Mouse (Mus musculus) heart, embryonic 16.5 days (tissue): ENCODE data around the gene Bbip1. TPM values are rescaled to one million over a fixed set of nuclear protein-coding genes. Genes with fewer than 3 reads are reported as not detected.

Experiments used
- ATAC-seq: fragments of 200-750 bp; cut with Nextera tagmentation; replicated peaks from 2 replicates; pipeline ENCODE4 v1.8.0; 2017; ENCODE audit warnings: moderate number of reproducible peaks; ENCODE audit not compliant: insufficient read depth, low FRiP score; ENCODE audit errors: extremely low read depth
- H3K27ac ChIP-seq: fragments of 300-500 bp; sonication (generic); 2 replicates; pipeline ENCODE4 v1.5.1; 2014; ENCODE audit warnings: mild to moderate bottlenecking, low read length, control low read depth, moderate library complexity
- H3K27me3 ChIP-seq: fragments of 300-500 bp; sonication (generic); 2 replicates; pipeline ENCODE4 v1.6.1; 2014; ENCODE audit warnings: low read length, mixed read lengths; ENCODE audit not compliant: control insufficient read depth, insufficient read depth
- H3K36me3 ChIP-seq: fragments of 300-500 bp; sonication (generic); 2 replicates; pipeline ENCODE4 v1.6.1; 2014; ENCODE audit not compliant: control insufficient read depth, insufficient read depth
- H3K4me1 ChIP-seq: fragments of 300-500 bp; sonication (generic); 2 replicates; pipeline ENCODE4 v1.6.1; 2014; ENCODE audit warnings: low read length, mixed read lengths; ENCODE audit not compliant: control insufficient read depth, insufficient read depth
- H3K4me2 ChIP-seq: fragments of 300-500 bp; sonication (generic); 2 replicates; pipeline ENCODE4 v1.6.1; 2014; ENCODE audit warnings: low read depth, mild to moderate bottlenecking, control low read depth, low read length
- H3K4me3 ChIP-seq: fragments of 300-500 bp; sonication (generic); 2 replicates; pipeline ENCODE4 v1.5.1; 2014; ENCODE audit warnings: mild to moderate bottlenecking, control low read depth, low read length
- H3K9ac ChIP-seq: fragments of 300-500 bp; sonication (generic); 2 replicates; pipeline ENCODE4 v1.6.1; 2014; ENCODE audit warnings: low read length, control low read depth
- H3K9me3 ChIP-seq: fragments of 300-500 bp; sonication (generic); replicated peaks from 2 replicates; pipeline ENCODE4 v1.6.1; 2016; ENCODE audit warnings: low read length; ENCODE audit not compliant: control insufficient read depth
- WGBS: fragments of 180-500 bp; shearing (Covaris S2); extraction: QIAGEN DNeasy Blood & Tissue Kit; methylation state at CpG from one replicate; pipeline ENCODE4 v1.1.7; 2014; 5-methylcytosine and 5-hydroxymethylcytosine counted together
- polyA plus RNA-seq: library from polyadenylated mRNA; unstranded; fragments of >200 nt; fragmentation: Nextera tagmentation; extraction: Ambion mirVana; gene quantifications from 2 replicates; pipeline ENCODE4 v1.2.1, GENCODE M21; 2015

Gene Bbip1
- polyA plus RNA-seq, 1 experiment from 2014 or later, result 73.1 TPM

GRCm38 (mm10) chr19:53906033-53906702, 38.3 kb downstream of the Bbip1 start:
- peaks cover 23% of the 10 kb centered on the region for H3K4me1 ChIP-seq
- no peak overlapping the region for H3K4me2 ChIP-seq
- WGBS, result 53% methylated on average over 6 of the region's 6 CpGs

GRCm38 (mm10) chr19:53904833-53905480, 39.5 kb downstream of the Bbip1 start:
- Histone ChIP-seq H3K4me2 (peak overlapping the region; percentile 83), H3K36me3 (peaks cover 8% of the 10 kb centered on the region), H3K27me3 (no peaks in the 10 kb centered on the region), H3K9ac (peak overlapping the region; percentile 93), H3K4me3 (peak overlapping the region; percentile 98; the same call in 1 of the 2 replicates), H3K4me1 (peaks cover 23% of the 10 kb centered on the region), H3K9me3 (no peaks in the 10 kb centered on the region), H3K27ac (no peak overlapping the region; the same call in 1 of the 2 replicates)
- 56% methylated on average over 7 of the region's 7 CpGs for WGBS
- no peak for ATAC-seq

More at GRCm38 (mm10) chr19:53906033-53906702, 38.3 kb downstream of the Bbip1 start:
- H3K27me3 ChIP-seq, result no peaks in the 10 kb centered on the region
- 0 out of 2 replicates have a peak overlapping the region, but pooled peaks have one; percentile 15 for H3K4me3 ChIP-seq
- ATAC-seq, result no peak
- no peak overlapping the region for H3K27ac ChIP-seq
- peaks cover 11% of the 10 kb centered on the region for H3K36me3 ChIP-seq
- H3K9ac ChIP-seq, result no peak overlapping the region
- no peaks in the 10 kb centered on the region for H3K9me3 ChIP-seq

GRCm38 (mm10) chr19:53903507-53904321, 40.7 kb downstream of the Bbip1 start:
- H3K36me3 ChIP-seq, result no peaks in the 10 kb centered on the region
- under 1% methylated on average over 65 of the region's 83 CpGs for WGBS
- H3K9ac ChIP-seq, result peak overlapping the region; percentile 93
- no peaks in the 10 kb centered on the region for H3K9me3 ChIP-seq
- H3K4me3 ChIP-seq, result peak overlapping the region; percentile 98
- peak overlapping the region; percentile 83 for H3K4me2 ChIP-seq
- H3K4me1 ChIP-seq, result peaks cover 23% of the 10 kb centered on the region
- H3K27me3 ChIP-seq, result no peaks in the 10 kb centered on the region
- peak overlapping the region; percentile 86 for H3K27ac ChIP-seq
- ATAC-seq, result peak; percentile 52

- no peaks in the 10 kb centered on the region for H3K36me3 ChIP-seq
- WGBS, result under 1% methylated on average over 57 of the region's 61 CpGs
- no peaks in the 10 kb centered on the region for H3K27me3 ChIP-seq
- H3K4me2 ChIP-seq, result peak overlapping the region; percentile 83
- peak overlapping the region; percentile 86 for H3K27ac ChIP-seq
- ATAC-seq, result peak; percentile 97
- peak overlapping the region; percentile 98 for H3K4me3 ChIP-seq
- peak overlapping the region; percentile 93 for H3K9ac ChIP-seq
- no peaks in the 10 kb centered on the region for H3K9me3 ChIP-seq
- peaks cover 27% of the 10 kb centered on the region for H3K4me1 ChIP-seq
These were observed 41.5 kb downstream of the Bbip1 start for GRCm38 (mm10) chr19:53902739-53903487.

- Histone ChIP-seq H3K27ac (peak overlapping the region; percentile 81), H3K4me3 (peak overlapping the region; percentile 98), H3K4me1 (peaks cover 29% of the 10 kb centered on the region), H3K9me3 (no peaks in the 10 kb centered on the region), H3K4me2 (peak overlapping the region; percentile 67), H3K36me3 (no peaks in the 10 kb centered on the region), H3K27me3 (no peaks in the 10 kb centered on the region), H3K9ac (peak overlapping the region; percentile 80)
- no peak for ATAC-seq
- 32% methylated on average over 15 of the region's 15 CpGs for WGBS
These were observed 42.3 kb downstream of the Bbip1 start for GRCm38 (mm10) chr19:53901931-53902738.

DNA sequence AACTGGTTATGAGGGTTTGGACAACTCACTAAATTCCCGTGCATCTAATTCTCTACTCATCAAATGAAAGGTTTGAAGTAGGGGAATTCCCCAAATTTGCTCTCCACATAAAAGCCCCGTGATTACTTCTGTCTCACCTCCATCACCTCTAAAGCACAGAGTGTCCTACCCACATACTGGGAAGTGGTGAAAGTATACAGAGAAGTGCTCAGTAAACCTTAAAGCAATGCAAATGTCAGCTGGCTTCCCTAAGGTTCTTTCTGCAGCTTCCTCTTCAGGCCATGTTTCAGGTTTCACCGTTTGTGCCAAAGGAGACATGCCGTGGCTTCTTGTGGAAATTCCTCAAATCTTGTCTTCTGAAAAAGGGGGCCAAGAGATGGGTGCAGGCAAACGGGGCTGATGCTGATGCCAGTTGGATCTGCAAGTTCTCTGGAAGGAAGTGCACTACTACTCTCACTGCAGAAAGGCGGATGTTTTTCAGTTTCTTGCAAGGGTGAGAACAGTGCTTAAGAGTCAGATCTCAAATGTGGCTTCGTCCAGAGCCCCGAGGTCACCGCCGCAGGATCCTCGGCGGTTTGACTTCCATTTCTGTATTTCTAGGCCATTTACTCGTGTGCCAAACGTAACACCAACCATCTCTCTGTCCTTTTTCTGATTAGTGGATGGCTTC, 44.4 kb downstream of the Bbip1 start:
- Histone ChIP-seq H3K9ac (no peak overlapping the region), H3K36me3 (no peaks in the 10 kb centered on the region), H3K4me2 (no peak overlapping the region), H3K4me3 (no peak overlapping the region), H3K27ac (no peak overlapping the region), H3K27me3 (no peaks in the 10 kb centered on the region), H3K9me3 (no peaks in the 10 kb centered on the region), H3K4me1 (peaks cover 22% of the 10 kb centered on the region)
- no peak for ATAC-seq
- WGBS, result 77% methylated on average over 14 of the region's 14 CpGs

GRCm38 (mm10) chr19:53898970-53899900, 45.2 kb downstream of the Bbip1 start:
- no peak for ATAC-seq
- no peak overlapping the region for H3K9ac ChIP-seq
- no peak overlapping the region for H3K27ac ChIP-seq
- WGBS, result 76% methylated on average over 25 of the region's 25 CpGs
- no peaks in the 10 kb centered on the region for H3K27me3 ChIP-seq
- H3K9me3 ChIP-seq, result no peaks in the 10 kb centered on the region
- no peak overlapping the region for H3K4me2 ChIP-seq
- no peak overlapping the region for H3K4me3 ChIP-seq
- H3K36me3 ChIP-seq, result no peaks in the 10 kb centered on the region
- peaks cover 17% of the 10 kb centered on the region for H3K4me1 ChIP-seq
